Comparison of ENCODE assay signal across 21 mouse cellular contexts in genomic region chr5:25224377-25224776, GRCm38 (mm10). TPM values are rescaled to one million over a fixed set of nuclear protein-coding genes. Genes with fewer than 3 reads are reported as not detected.
A peak's percentile ranks its signal among the peaks of the same experiment; 100 is the strongest.
DNase-seq lines count a peak whose midpoint lies in the region; ATAC-seq and TF ChIP-seq lines count a peak whose summit lies in the region.
"Not testable (repeated sequence)": the region's sequence is repeated elsewhere in the genome, so short reads cannot be mapped to it uniquely, and the experiment has no call there.
"Had no signal": no experiment of that assay in that cellular context is flagged by ENCODE, and none has a peak within 500 bp of the region (broad histone marks: within the 10 kb centered on the region; RNA-seq: fewer than 3 reads in every experiment).

No protein-coding gene starts in this region.

- peak overlapping the region; percentile 79; the same call in 1 of the 2 replicates for H3K4me3 ChIP-seq in forebrain, embryonic 10.5 days
- not testable (repeated sequence) for H3K4me3 ChIP-seq in hindbrain, embryonic 15.5 days; intestine, postnatal 0 days (ENCODE audit: low read depth, low read length); kidney, embryonic 15.5 days (replicated peaks); midbrain, embryonic 13.5 days (replicated peaks); neural tube, embryonic 12.5 days

- H3K4me2 ChIP-seq in hindbrain, embryonic 15.5 days = peak overlapping the region; percentile 57; the same call in 1 of the 2 replicates
- H3K4me2 ChIP-seq in intestine, postnatal 0 days (replicated peaks; ENCODE audit: low read depth) = peak overlapping the region; percentile 74; the same call in 1 of the 2 replicates
- H3K4me2 ChIP-seq in kidney, embryonic 15.5 days = peak overlapping the region; percentile 69; the same call in 1 of the 2 replicates
- peak overlapping the region; percentile 71; the same call in 1 of the 2 replicates for H3K4me2 ChIP-seq in midbrain, embryonic 13.5 days (replicated peaks)
- H3K4me2 ChIP-seq in neural tube, embryonic 12.5 days (replicated peaks) = peak overlapping the region; percentile 63; the same call in 1 of the 2 replicates

- TF ChIP-seq CTCF in intestine, postnatal 0 days (IDR thresholded peaks at IDR 0.05; ENCODE audit: low read depth) = not testable (repeated sequence)

- ATAC-seq in hindbrain, embryonic 15.5 days (ENCODE audit: low FRiP score, low read depth); intestine, postnatal 0 days; kidney, embryonic 15.5 days (replicated peaks; ENCODE audit: low FRiP score); midbrain, embryonic 13.5 days; neural tube, embryonic 12.5 days (ENCODE audit: low FRiP score, low read depth): not testable (repeated sequence)

- not testable (repeated sequence) for H3K27ac ChIP-seq in forebrain, embryonic 10.5 days; hindbrain, embryonic 15.5 days (replicated peaks); intestine, postnatal 0 days (ENCODE audit: low read depth, low read length); kidney, embryonic 15.5 days; midbrain, embryonic 13.5 days; neural tube, embryonic 12.5 days

- not testable (repeated sequence) for H3K9ac ChIP-seq in hindbrain, embryonic 15.5 days; intestine, postnatal 0 days (ENCODE audit: low read depth, low read length); kidney, embryonic 15.5 days; neural tube, embryonic 12.5 days
- peak overlapping the region; percentile 76; the same call in 1 of the 2 replicates for H3K9ac ChIP-seq in midbrain, embryonic 13.5 days (replicated peaks)

- peaks cover 14% of the 10 kb centered on the region for H3K4me1 ChIP-seq in forebrain, embryonic 10.5 days
- peaks cover 18% of the 10 kb centered on the region for H3K4me1 ChIP-seq in hindbrain, embryonic 15.5 days (replicated peaks)
- H3K4me1 ChIP-seq in intestine, postnatal 0 days (replicated peaks; ENCODE audit: control insufficient read depth, insufficient read depth, low read length); kidney, embryonic 15.5 days; neural tube, embryonic 12.5 days: not testable (repeated sequence)
- peaks cover 13% of the 10 kb centered on the region for H3K4me1 ChIP-seq in midbrain, embryonic 13.5 days (replicated peaks)

- H3K27me3 ChIP-seq in forebrain, embryonic 10.5 days (ENCODE audit: poor library complexity, severe bottlenecking); hindbrain, embryonic 15.5 days; intestine, postnatal 0 days (replicated peaks; ENCODE audit: control insufficient read depth, insufficient read depth, low read length); kidney, embryonic 15.5 days; midbrain, embryonic 13.5 days; neural tube, embryonic 12.5 days (replicated peaks): not testable (repeated sequence)

- peaks cover 28% of the 10 kb centered on the region for H3K36me3 ChIP-seq in forebrain, embryonic 10.5 days (replicated peaks)
- H3K36me3 ChIP-seq in hindbrain, embryonic 15.5 days; intestine, postnatal 0 days (ENCODE audit: control insufficient read depth, insufficient read depth); kidney, embryonic 15.5 days; neural tube, embryonic 12.5 days: not testable (repeated sequence)
- peaks cover 10% of the 10 kb centered on the region for H3K36me3 ChIP-seq in midbrain, embryonic 13.5 days

- 97% methylated on average over 1 of the region's 1 CpGs for WGBS in forebrain, embryonic 10.5 days
- 89% methylated on average over 1 of the region's 1 CpGs for WGBS in hindbrain, embryonic 15.5 days
- WGBS in intestine, postnatal 0 days = 68% methylated on average over 1 of the region's 1 CpGs
- 89% methylated on average over 1 of the region's 1 CpGs for WGBS in kidney, embryonic 15.5 days
- 100% methylated on average over 1 of the region's 1 CpGs for WGBS in midbrain, embryonic 13.5 days
- 90% methylated on average over 1 of the region's 1 CpGs for WGBS in neural tube, embryonic 12.5 days

- not testable (repeated sequence) for DNase-seq in forebrain, embryonic 10.5 days (ENCODE audit: extremely low spot score, low spot score)

- H3K9me3 ChIP-seq in forebrain, embryonic 10.5 days; hindbrain, embryonic 15.5 days; intestine, postnatal 0 days (ENCODE audit: control insufficient read depth); kidney, embryonic 15.5 days (replicated peaks); midbrain, embryonic 13.5 days; neural tube, embryonic 12.5 days: not testable (repeated sequence)

RNA-seq across cellular contexts. Expression of gene E130116L18Rik, which starts 1.4 kb away (rescaled TPM):
- not detected in 2 replicates for polyA plus RNA-seq in forebrain, embryonic 10.5 days (2016; fragmentation: Nextera tagmentation; extraction: Ambion mirVana)
- polyA plus RNA-seq in hindbrain, embryonic 15.5 days (2015; fragmentation: Nextera tagmentation; extraction: Ambion mirVana) = not detected in 2 replicates
- polyA plus RNA-seq in intestine, postnatal 0 days (2015; fragmentation: Nextera tagmentation; extraction: Ambion mirVana) = 1.4 and 2.0 TPM in 2 replicates
- polyA plus RNA-seq in kidney, embryonic 15.5 days (2015; fragmentation: Nextera tagmentation; extraction: Ambion mirVana) = 1.9 TPM in 1 of 2 replicates, not detected in the other
- not detected in 2 replicates for polyA plus RNA-seq in midbrain, embryonic 13.5 days (2015; fragmentation: Nextera tagmentation; extraction: Ambion mirVana)
- polyA plus RNA-seq in neural tube, embryonic 12.5 days (2016; fragmentation: Nextera tagmentation; extraction: Ambion mirVana) = not detected in 2 replicates
- polyA plus RNA-seq: activated CD4-positive, CD25-positive, alpha-beta regulatory T cell, adult 4 months; adrenal gland, adult 2 months; cerebellum, adult 2 months; cortical plate, adult 2 months; forebrain, embryonic 14.5 days; heart, embryonic 15.5 days; hindbrain, embryonic 11.5 days; limb, embryonic 13.5 days; liver, embryonic 11.5 days; liver, embryonic 16.5 days; lung, embryonic 16.5 days; midbrain, embryonic 11.5 days; neural tube, embryonic 11.5 days; testis, adult 2 months had no signal

RNA-seq across cellular contexts. Expression of gene Galnt11, which starts 2.7 kb away (rescaled TPM):
- 28.8 and 30.4 TPM in 2 replicates for polyA plus RNA-seq in forebrain, embryonic 10.5 days (2016; fragmentation: Nextera tagmentation; extraction: Ambion mirVana)
- 52.6 and 54.0 TPM in 2 replicates for polyA plus RNA-seq in hindbrain, embryonic 15.5 days (2015; fragmentation: Nextera tagmentation; extraction: Ambion mirVana)
- 19.6 and 23.0 TPM in 2 replicates for polyA plus RNA-seq in intestine, postnatal 0 days (2015; fragmentation: Nextera tagmentation; extraction: Ambion mirVana)
- 69.8 and 71.3 TPM in 2 replicates for polyA plus RNA-seq in kidney, embryonic 15.5 days (2015; fragmentation: Nextera tagmentation; extraction: Ambion mirVana)
- polyA plus RNA-seq in midbrain, embryonic 13.5 days (2015; fragmentation: Nextera tagmentation; extraction: Ambion mirVana) = 42.0 and 42.4 TPM in 2 replicates
- polyA plus RNA-seq in neural tube, embryonic 12.5 days (2016; fragmentation: Nextera tagmentation; extraction: Ambion mirVana) = 44.3 and 47.4 TPM in 2 replicates

RNA-seq across cellular contexts. Expression of gene Galntl5, which starts 43.1 kb away (rescaled TPM):
- not detected in 2 replicates for polyA plus RNA-seq in forebrain, embryonic 10.5 days (2016; fragmentation: Nextera tagmentation; extraction: Ambion mirVana)
- not detected in 2 replicates for polyA plus RNA-seq in hindbrain, embryonic 15.5 days (2015; fragmentation: Nextera tagmentation; extraction: Ambion mirVana)
- polyA plus RNA-seq in intestine, postnatal 0 days (2015; fragmentation: Nextera tagmentation; extraction: Ambion mirVana) = not detected in 2 replicates
- not detected in 2 replicates for polyA plus RNA-seq in kidney, embryonic 15.5 days (2015; fragmentation: Nextera tagmentation; extraction: Ambion mirVana)
- not detected in 2 replicates for polyA plus RNA-seq in midbrain, embryonic 13.5 days (2015; fragmentation: Nextera tagmentation; extraction: Ambion mirVana)
- polyA plus RNA-seq in neural tube, embryonic 12.5 days (2016; fragmentation: Nextera tagmentation; extraction: Ambion mirVana) = not detected in 2 replicates
- polyA plus RNA-seq: activated CD4-positive, CD25-positive, alpha-beta regulatory T cell, adult 4 months; adrenal gland, adult 2 months; cerebellum, adult 2 months; cortical plate, adult 2 months; forebrain, embryonic 14.5 days; heart, embryonic 15.5 days; hindbrain, embryonic 11.5 days; limb, embryonic 13.5 days; liver, embryonic 11.5 days; liver, embryonic 16.5 days; lung, embryonic 16.5 days; midbrain, embryonic 11.5 days; neural tube, embryonic 11.5 days; thymus, postnatal 0 days had no signal
